Mouse (Mus musculus) embryonic facial prominence, embryonic 11.5 days (tissue): Measurements from ENCODE around the gene B4gat1. TPM values are rescaled to one million over a fixed set of nuclear protein-coding genes. Genes with fewer than 3 reads are reported as not detected.
A peak's percentile ranks its signal among the peaks of the same experiment; 100 is the strongest.
"Not testable (repeated sequence)": the region's sequence is repeated elsewhere in the genome, so short reads cannot be mapped to it uniquely, and the experiment has no call there.

Source experiments
- ATAC-seq: fragments of 200-750 bp; cut with Nextera tagmentation; replicated peaks from 2 replicates; pipeline ENCODE4 v1.8.0; 2017; ENCODE audit warnings: low read depth; ENCODE audit not compliant: insufficient number of reproducible peaks, low FRiP score, low TSS enrichment
- DNase-seq: peaks from one replicate; pipeline ENCODE4 v3.0.0-alpha.2; 2015; ENCODE audit warnings: low spot score
- H3K27ac ChIP-seq: fragments of 300-500 bp; sonication (generic); replicated peaks from 2 replicates; pipeline ENCODE4 v1.5.1; 2014; ENCODE audit warnings: mild to moderate bottlenecking, low read depth, low read length, control low read depth
- H3K27me3 ChIP-seq: fragments of 300-500 bp; sonication (generic); 2 replicates; pipeline ENCODE4 v1.6.1; 2014; ENCODE audit warnings: mild to moderate bottlenecking, low read length, moderate library complexity, mixed read lengths; ENCODE audit not compliant: control insufficient read depth, insufficient read depth
- H3K36me3 ChIP-seq: fragments of 300-500 bp; sonication (generic); replicated peaks from 2 replicates; pipeline ENCODE4 v1.6.1; 2014; ENCODE audit warnings: low read depth, mild to moderate bottlenecking, low read length, moderate library complexity, mixed read lengths; ENCODE audit not compliant: control insufficient read depth, insufficient read depth
- H3K4me1 ChIP-seq: fragments of 300-500 bp; sonication (generic); 2 replicates; pipeline ENCODE4 v1.6.1; 2014; ENCODE audit warnings: low read length, mixed read lengths; ENCODE audit not compliant: control insufficient read depth, insufficient read depth
- H3K4me2 ChIP-seq: fragments of 300-500 bp; sonication (generic); 2 replicates; pipeline ENCODE4 v1.6.1; 2014; ENCODE audit warnings: low read depth, mild to moderate bottlenecking, control low read depth, low read length, moderate library complexity
- H3K4me3 ChIP-seq: fragments of 300-500 bp; sonication (generic); 2 replicates; pipeline ENCODE4 v1.5.1; 2014; ENCODE audit warnings: low read depth, low read length, control low read depth
- H3K9ac ChIP-seq: fragments of 300-500 bp; sonication (generic); replicated peaks from 2 replicates; pipeline ENCODE4 v1.6.1; 2014; ENCODE audit warnings: mild to moderate bottlenecking, control low read depth, low read length
- H3K9me3 ChIP-seq: fragments of 300-500 bp; sonication (generic); replicated peaks from 2 replicates; pipeline ENCODE4 v1.6.1; 2016; ENCODE audit warnings: mild to moderate bottlenecking, low read length, inconsistent platforms, mixed read lengths; ENCODE audit not compliant: control insufficient read depth
- WGBS: fragments of 180-500 bp; shearing (Covaris S2); extraction: QIAGEN DNeasy Blood & Tissue Kit; methylation state at CpG from one replicate; pipeline ENCODE4 v1.1.7; 2014; 5-methylcytosine and 5-hydroxymethylcytosine counted together
- polyA plus RNA-seq: library from polyadenylated mRNA; unstranded; fragments of >200 nt; fragmentation: Nextera tagmentation; extraction: Ambion mirVana; gene quantifications from 2 replicates; pipeline ENCODE4 v1.2.1, GENCODE M21; 2014

The B4gat1 gene
- polyA plus RNA-seq, 1 experiment from 2014 or later = 38.5 TPM

GRCm38 (mm10) chr19:4999445-5000140 is 39.0 kb upstream of the B4gat1 start:
- H3K4me3 ChIP-seq = no peak overlapping the region
- no peak overlapping the region for H3K4me2 ChIP-seq
- 0 out of 2 replicates have a peak, but pooled peaks cover 2% of the 10 kb centered on the region for H3K4me1 ChIP-seq
- H3K27ac ChIP-seq = no peak overlapping the region
- WGBS = 74% methylated on average over 6 of the region's 6 CpGs
- H3K9ac ChIP-seq = no peak overlapping the region
- DNase-seq = no peak
- no peaks in the 10 kb centered on the region for H3K27me3 ChIP-seq
- no peak for ATAC-seq
- no peaks in the 10 kb centered on the region for H3K9me3 ChIP-seq
- no peaks in the 10 kb centered on the region for H3K36me3 ChIP-seq

DNA sequence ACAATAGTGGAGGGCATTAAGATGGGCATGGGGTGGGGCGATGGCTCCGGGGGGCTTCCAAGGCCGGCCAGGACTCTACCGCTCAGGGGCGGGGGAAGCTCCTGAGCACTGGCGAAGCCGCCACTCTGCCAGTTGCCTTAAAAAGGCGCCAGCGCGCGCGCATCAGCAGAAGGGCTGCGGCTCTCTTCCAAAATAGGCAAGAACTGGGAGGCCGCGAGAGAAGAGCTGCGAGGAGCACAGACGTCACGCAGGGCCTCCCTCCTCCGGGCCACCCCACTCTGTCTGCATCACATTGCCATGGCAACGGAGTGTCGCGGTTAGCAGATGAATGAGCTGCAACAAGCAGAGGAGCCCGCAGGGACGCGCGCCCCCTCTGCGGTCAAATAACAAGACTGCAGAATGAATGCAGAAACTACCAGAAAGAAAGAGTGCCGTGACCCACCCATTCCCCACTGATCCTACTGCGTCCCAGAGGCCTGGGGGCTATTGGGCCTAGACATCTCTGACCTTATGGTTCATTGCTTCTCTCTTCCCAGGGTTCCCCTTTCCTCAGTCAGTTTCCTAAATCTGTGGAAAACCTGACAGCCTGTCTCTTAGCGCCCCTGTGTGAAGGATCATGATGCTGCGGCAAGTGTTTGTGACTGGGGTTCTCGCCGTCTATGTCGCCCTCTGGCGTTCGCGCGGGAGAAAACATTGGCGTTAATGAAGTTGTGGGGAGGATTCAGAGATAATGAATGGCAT is 36.8 kb upstream of the B4gat1 start:
- Histone ChIP-seq H3K9me3 (no peaks in the 10 kb centered on the region), H3K4me1 (0 out of 2 replicates have a peak, but pooled peaks cover 2% of the 10 kb centered on the region), H3K9ac (peak overlapping the region; percentile 26; the same call in 1 of the 2 replicates), H3K27me3 (no peaks in the 10 kb centered on the region), H3K4me2 (peak overlapping the region; percentile 35), H3K27ac (no peak overlapping the region), H3K4me3 (peak overlapping the region; percentile 19; the same call in 1 of the 2 replicates), H3K36me3 (no peaks in the 10 kb centered on the region)
- WGBS = under 1% methylated on average over 39 of the region's 39 CpGs
- DNase-seq = peak; percentile 92
- ATAC-seq = peak; percentile 91

DNA sequence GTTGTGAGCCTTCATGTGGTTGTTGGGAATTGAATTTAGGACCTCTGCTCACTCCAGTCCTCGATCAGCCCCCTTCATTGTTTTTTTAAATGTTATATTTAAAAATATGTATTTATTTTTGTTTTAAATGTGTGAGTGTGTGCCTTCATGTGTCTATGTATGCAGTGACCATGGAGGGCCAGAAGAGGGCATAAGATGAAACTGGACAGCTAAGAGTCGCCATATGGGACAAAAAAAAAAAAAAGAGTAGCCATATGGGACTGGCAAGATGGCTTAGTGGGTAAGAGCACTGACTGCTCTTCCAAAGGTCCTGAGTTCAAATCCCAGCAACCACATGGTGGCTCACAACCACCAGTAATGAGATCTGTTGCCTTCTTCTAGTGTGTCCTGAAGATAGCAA is 35.0 kb upstream of the B4gat1 start:
- not testable (repeated sequence) for H3K4me2 ChIP-seq, H3K36me3 ChIP-seq, ATAC-seq, H3K4me1 ChIP-seq, H3K9me3 ChIP-seq, DNase-seq, H3K27ac ChIP-seq, H3K4me3 ChIP-seq, H3K9ac ChIP-seq, H3K27me3 ChIP-seq
- WGBS = 61% methylated on average over 2 of the region's 2 CpGs

DNA sequence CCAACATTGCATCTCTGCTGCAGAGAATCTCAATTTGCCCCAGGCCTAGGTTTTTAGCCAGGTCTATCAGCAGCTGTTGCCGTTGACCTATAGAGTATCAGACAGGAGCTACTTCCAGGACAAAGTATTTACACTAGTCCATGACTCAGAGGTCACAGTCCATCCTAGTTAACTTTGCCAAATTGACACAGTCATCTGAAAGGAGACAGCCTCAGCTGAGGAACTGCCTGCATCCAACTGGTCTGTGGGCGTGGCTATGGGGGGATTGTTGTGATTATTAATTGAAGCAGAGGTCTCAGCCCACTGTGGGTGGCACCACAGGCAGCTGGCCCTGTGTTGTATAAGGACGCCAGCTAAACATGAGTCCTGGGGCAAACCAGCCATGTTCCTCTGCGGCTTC is 33.7 kb upstream of the B4gat1 start:
- 0 out of 2 replicates have a peak, but pooled peaks cover 2% of the 10 kb centered on the region for H3K4me1 ChIP-seq
- ATAC-seq (no peak), DNase-seq (no peak)
- no peak overlapping the region for H3K9ac ChIP-seq
- H3K27ac ChIP-seq = no peak overlapping the region
- no peaks in the 10 kb centered on the region for H3K27me3 ChIP-seq
- no peak overlapping the region for H3K4me3 ChIP-seq
- no peak overlapping the region for H3K4me2 ChIP-seq
- WGBS = 70% methylated on average over 4 of the region's 4 CpGs
- no peaks in the 10 kb centered on the region for H3K9me3 ChIP-seq
- no peaks in the 10 kb centered on the region for H3K36me3 ChIP-seq

DNA sequence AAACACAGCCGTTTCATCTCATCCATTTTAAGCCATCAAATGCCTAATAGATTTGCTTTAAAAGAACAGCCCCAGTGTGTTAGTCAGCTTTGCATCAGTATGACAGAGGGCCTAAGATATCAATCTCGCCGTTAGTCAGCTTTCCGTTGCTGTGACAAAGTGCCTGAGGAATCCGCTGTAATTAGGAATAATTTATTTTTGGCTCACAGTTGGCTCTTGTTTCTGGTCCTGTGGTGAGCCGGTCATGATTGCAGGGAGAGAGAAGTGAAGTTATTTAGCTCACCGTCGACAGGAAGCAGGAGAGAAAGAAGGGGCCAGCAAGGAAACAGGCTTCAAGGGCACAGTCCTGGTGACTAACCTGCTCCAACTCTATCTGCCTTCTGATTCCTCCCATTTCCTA is 25.5 kb upstream of the B4gat1 start:
- ATAC-seq (no peak), DNase-seq (no peak)
- WGBS = 70% methylated on average over 8 of the region's 8 CpGs
- H3K9me3 ChIP-seq = no peaks in the 10 kb centered on the region
- H3K27ac ChIP-seq = no peak overlapping the region
- no peaks in the 10 kb centered on the region for H3K36me3 ChIP-seq
- no peak overlapping the region for H3K4me3 ChIP-seq
- no peaks in the 10 kb centered on the region for H3K4me1 ChIP-seq
- H3K4me2 ChIP-seq = no peak overlapping the region
- no peaks in the 10 kb centered on the region for H3K27me3 ChIP-seq
- H3K9ac ChIP-seq = no peak overlapping the region

DNA sequence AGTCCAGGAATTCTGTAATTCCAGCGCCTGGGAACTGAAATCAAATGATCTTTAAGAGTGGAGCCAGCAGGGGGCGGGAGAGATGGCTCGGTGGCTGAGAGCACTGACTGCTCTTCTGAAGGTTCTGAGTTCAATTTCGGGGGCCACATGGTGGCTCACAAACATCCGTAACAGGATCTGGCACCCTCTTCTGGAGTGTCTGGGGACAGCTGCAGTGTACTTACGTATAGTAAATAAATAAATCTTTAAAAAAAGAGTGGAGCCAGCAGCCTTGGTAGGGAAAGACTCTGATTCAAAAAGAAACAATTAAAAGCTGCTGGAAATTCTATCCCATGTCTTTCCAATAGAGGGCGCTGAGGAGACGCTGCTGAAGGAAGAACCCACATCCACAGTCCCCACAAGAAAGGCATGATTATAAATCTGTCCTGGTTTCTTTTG is 23.6 kb upstream of the B4gat1 start:
- DNase-seq = peak; percentile 70
- Histone ChIP-seq H3K4me1 (no peaks in the 10 kb centered on the region), H3K9ac (no peak overlapping the region)

GRCm38 (mm10) chr19:5016221-5016742 is 22.3 kb upstream of the B4gat1 start:
- DNase-seq (peak; percentile 38), ATAC-seq (no peak)
- no peaks in the 10 kb centered on the region for H3K9me3 ChIP-seq
- H3K4me2 ChIP-seq = no peak overlapping the region
- no peaks in the 10 kb centered on the region for H3K27me3 ChIP-seq
- 37% methylated on average over 10 of the region's 10 CpGs for WGBS
- H3K4me1 ChIP-seq = no peaks in the 10 kb centered on the region
- no peak overlapping the region for H3K27ac ChIP-seq
- no peak overlapping the region for H3K4me3 ChIP-seq
- H3K36me3 ChIP-seq = no peaks in the 10 kb centered on the region
- H3K9ac ChIP-seq = no peak overlapping the region

More for the DNA sequence above, 23.6 kb upstream of the B4gat1 start:
- WGBS = 17% methylated on average over 8 of the region's 8 CpGs
- no peak for ATAC-seq
- H3K27ac ChIP-seq = no peak overlapping the region
- no peaks in the 10 kb centered on the region for H3K27me3 ChIP-seq
- H3K9me3 ChIP-seq = no peaks in the 10 kb centered on the region
- H3K4me3 ChIP-seq = no peak overlapping the region
- no peak overlapping the region for H3K4me2 ChIP-seq
- no peaks in the 10 kb centered on the region for H3K36me3 ChIP-seq

GRCm38 (mm10) chr19:5016782-5017181 is 21.8 kb upstream of the B4gat1 start:
- Histone ChIP-seq H3K9me3 (no peaks in the 10 kb centered on the region), H3K4me3 (no peak overlapping the region)

More at GRCm38 (mm10) chr19:5016782-5017181, 21.8 kb upstream of the B4gat1 start:
- Histone ChIP-seq H3K4me2 (no peak overlapping the region), H3K27me3 (no peaks in the 10 kb centered on the region), H3K4me1 (no peaks in the 10 kb centered on the region), H3K27ac (no peak overlapping the region), H3K36me3 (no peaks in the 10 kb centered on the region), H3K9ac (no peak overlapping the region)
- DNase-seq (peak; percentile 81), ATAC-seq (no peak)
- WGBS = 22% methylated on average over 12 of the region's 12 CpGs
